Mouse (Mus musculus): ENCODE measurements around the gene Hist1h1d.
"Not testable (repeated sequence)": the region's sequence is repeated elsewhere in the genome, so short reads cannot be mapped to it uniquely, and the experiment has no call there.

Gene Hist1h1d

GRCm38 (mm10) chr13:23546694-23547093 is 6.4 kb upstream of the Hist1h1d start:
- DNase-seq (ENCODE audit: inconsistent ontology term), result no peak

- no peak for DNase-seq (ENCODE audit: inconsistent ontology term)
Observed at GRCm38 (mm10) chr13:23550761-23551145, 2.3 kb upstream of the Hist1h1d start.

- DNase-seq (ENCODE audit: inconsistent ontology term), result peak; percentile 89
Observed at GRCm38 (mm10) chr13:23551146-23551834, 1.8 kb upstream of the Hist1h1d start, which contains the start of gene Hist1h4f. Gene Hist1h4f, minus strand, starts transcription at chr13:23551648.

GRCm38 (mm10) chr13:23551931-23552914 is 839 bp upstream of the Hist1h1d start:
- no peak for DNase-seq (ENCODE audit: inconsistent ontology term)

GRCm38 (mm10) chr13:23554393-23554792 is 1.3 kb downstream of the Hist1h1d start:
- DNase-seq (ENCODE audit: inconsistent ontology term), result no peak

- peak; percentile 78 for DNase-seq (ENCODE audit: inconsistent ontology term)
Observed at GRCm38 (mm10) chr13:23554925-23555838, 2.1 kb downstream of the Hist1h1d start.

- peak; percentile 86 for DNase-seq (ENCODE audit: inconsistent ontology term)
Observed at GRCm38 (mm10) chr13:23555839-23556416, 2.9 kb downstream of the Hist1h1d start.

- no peak for DNase-seq (ENCODE audit: inconsistent ontology term)
Observed at GRCm38 (mm10) chr13:23556906-23557305, 3.8 kb downstream of the Hist1h1d start.

GRCm38 (mm10) chr13:23560699-23561098 is 7.6 kb downstream of the Hist1h1d start:
- DNase-seq (ENCODE audit: inconsistent ontology term), result not testable (repeated sequence)

GRCm38 (mm10) chr13:23561531-23561882 is 8.4 kb downstream of the Hist1h1d start:
- DNase-seq (ENCODE audit: inconsistent ontology term), result not testable (repeated sequence)

GRCm38 (mm10) chr13:23561883-23562659 is 9.0 kb downstream of the Hist1h1d start, which contains the start of gene Hist1h3e:
Gene Hist1h3e, minus strand, starts transcription at chr13:23562369.
- peak; percentile 95 for DNase-seq (ENCODE audit: inconsistent ontology term)

- peak; percentile 85 for DNase-seq (ENCODE audit: inconsistent ontology term)
Observed at GRCm38 (mm10) chr13:23562699-23563462, 9.8 kb downstream of the Hist1h1d start.

GRCm38 (mm10) chr13:23564482-23564881 is 11.4 kb downstream of the Hist1h1d start:
- DNase-seq (ENCODE audit: inconsistent ontology term), result no peak

GRCm38 (mm10) chr13:23570261-23571021 is 17.4 kb downstream of the Hist1h1d start:
- not testable (repeated sequence) for DNase-seq (ENCODE audit: inconsistent ontology term)

GRCm38 (mm10) chr13:23571022-23571503 is 18.0 kb downstream of the Hist1h1d start, which contains the start of the genes Hist1h2ae and Hist1h2bg:
Gene Hist1h2ae, minus strand, starts transcription at chr13:23571220.
Gene Hist1h2bg, plus strand, starts transcription at chr13:23571396.
- DNase-seq (ENCODE audit: inconsistent ontology term), result peak; percentile 96

- not testable (repeated sequence) for DNase-seq (ENCODE audit: inconsistent ontology term)
Observed at GRCm38 (mm10) chr13:23571504-23572217, 18.6 kb downstream of the Hist1h1d start.

GRCm38 (mm10) chr13:23572218-23573033 is 19.4 kb downstream of the Hist1h1d start:
- no peak for DNase-seq (ENCODE audit: inconsistent ontology term)

Data from Muller cell, postnatal 12 days (primary cell).